In genomic region chr16:24624335-24624734, GRCm38 (mm10) we compare ENCODE assay signal across 12 mouse cellular contexts.
DNase-seq lines count a peak whose midpoint lies in the region; ATAC-seq lines count a peak whose summit lies in the region.
"Had no signal": no experiment of that assay in that cellular context is flagged by ENCODE, and none has a peak within 500 bp of the region (broad histone marks: within the 10 kb centered on the region; RNA-seq: fewer than 3 reads in every experiment).

No protein-coding gene starts in this region.

- DNase-seq in heart, adult 8-10 months (ENCODE audit: low spot score), result peak; percentile 16
- no peak for DNase-seq in heart, postnatal 14 days
- DNase-seq in B cell, adult 2 months, result peak; percentile 61 to 62
- peak; percentile 30 for DNase-seq in brain, embryonic 18.5 days (ENCODE audit: low read depth, low spot score)
- DNase-seq: right cerebral cortex, postnatal 14 days; thymus, postnatal 14 days had no signal

- peak overlapping the region; percentile 95 for H3K27ac ChIP-seq in macrophage
- no peak overlapping the region for H3K27ac ChIP-seq in kidney, embryonic 16.5 days (ENCODE audit: low read length)
- no peak overlapping the region for H3K27ac ChIP-seq in kidney, embryonic 15.5 days
- no peak overlapping the region; the same call in 1 of the 2 replicates for H3K27ac ChIP-seq in intestine, embryonic 16.5 days (ENCODE audit: low read length)
- H3K27ac ChIP-seq: kidney, postnatal 0 days; limb, embryonic 13.5 days had no signal

- H3K27me3 ChIP-seq in kidney, embryonic 16.5 days (ENCODE audit: insufficient read depth, low read length), result no peaks in the 10 kb centered on the region
- no peaks in the 10 kb centered on the region for H3K27me3 ChIP-seq in kidney, embryonic 15.5 days
- no peaks in the 10 kb centered on the region for H3K27me3 ChIP-seq in intestine, embryonic 16.5 days (replicated peaks; ENCODE audit: control insufficient read depth, insufficient read depth, low read length)
- H3K27me3 ChIP-seq: limb, embryonic 13.5 days had no signal

- no peak overlapping the region for H3K4me2 ChIP-seq in kidney, embryonic 16.5 days (replicated peaks; ENCODE audit: low read depth, low read length)
- H3K4me2 ChIP-seq in kidney, embryonic 15.5 days, result no peak overlapping the region
- H3K4me2 ChIP-seq in intestine, embryonic 16.5 days (ENCODE audit: low read depth, low read length), result no peak overlapping the region
- H3K4me2 ChIP-seq: limb, embryonic 13.5 days had no signal

- H3K4me1 ChIP-seq in kidney, embryonic 16.5 days (ENCODE audit: insufficient read depth, low read length), result peaks cover 5% of the 10 kb centered on the region; the same call in 1 of the 2 replicates
- no peaks in the 10 kb centered on the region; the same call in 1 of the 2 replicates for H3K4me1 ChIP-seq in kidney, embryonic 15.5 days
- peaks cover 12% of the 10 kb centered on the region for H3K4me1 ChIP-seq in intestine, embryonic 16.5 days (ENCODE audit: control insufficient read depth, insufficient read depth, low read length)

- H3K79me2 ChIP-seq in macrophage (ENCODE audit: inconsistent target), result no peaks in the 10 kb centered on the region; the same call in 1 of the 2 replicates

- H3K9me3 ChIP-seq in kidney, embryonic 16.5 days (ENCODE audit: low read length), result no peaks in the 10 kb centered on the region
- H3K9me3 ChIP-seq in kidney, embryonic 15.5 days (replicated peaks), result no peaks in the 10 kb centered on the region
- no peaks in the 10 kb centered on the region for H3K9me3 ChIP-seq in intestine, embryonic 16.5 days (ENCODE audit: control insufficient read depth, low read length)
- H3K9me3 ChIP-seq: limb, embryonic 13.5 days had no signal

- WGBS in macrophage (ENCODE audit: missing documents), result 23% methylated on average over 5 of the region's 5 CpGs
- WGBS in kidney, embryonic 16.5 days, result 66% methylated on average over 5 of the region's 5 CpGs
- 70% methylated on average over 5 of the region's 5 CpGs for WGBS in kidney, embryonic 15.5 days
- 51% methylated on average over 5 of the region's 5 CpGs for WGBS in intestine, embryonic 16.5 days

- H3K4me3 ChIP-seq in macrophage (ENCODE audit: inconsistent target), result no peak overlapping the region; the same call in 1 of the 2 replicates
- no peak overlapping the region for H3K4me3 ChIP-seq in kidney, embryonic 16.5 days (ENCODE audit: low read length)
- no peak overlapping the region for H3K4me3 ChIP-seq in kidney, embryonic 15.5 days (replicated peaks)
- no peak overlapping the region for H3K4me3 ChIP-seq in intestine, embryonic 16.5 days (ENCODE audit: low read length)
- H3K4me3 ChIP-seq: limb, embryonic 13.5 days had no signal

- intact Hi-C loops in heart, postnatal 14 days (cut with DNase I), result loop anchor here (10.0 kb wide), 1 partner anchor 640 kb away; the partner anchor contains the start of genes Bcl6 and Gm37419

- H3K36me3 ChIP-seq in macrophage (ENCODE audit: inconsistent target), result no peaks in the 10 kb centered on the region
- no peaks in the 10 kb centered on the region for H3K36me3 ChIP-seq in kidney, embryonic 16.5 days (ENCODE audit: insufficient read depth, low read length)
- no peaks in the 10 kb centered on the region for H3K36me3 ChIP-seq in kidney, embryonic 15.5 days
- H3K36me3 ChIP-seq in intestine, embryonic 16.5 days (ENCODE audit: control insufficient read depth, insufficient read depth, low read length), result no peaks in the 10 kb centered on the region
- H3K36me3 ChIP-seq: limb, embryonic 13.5 days had no signal

- H3K9ac ChIP-seq in kidney, embryonic 16.5 days (replicated peaks; ENCODE audit: low read length), result no peak overlapping the region
- no peak overlapping the region for H3K9ac ChIP-seq in kidney, embryonic 15.5 days
- H3K9ac ChIP-seq in intestine, embryonic 16.5 days (ENCODE audit: low read depth, low read length), result no peak overlapping the region
- H3K9ac ChIP-seq: limb, embryonic 13.5 days had no signal

- ATAC-seq in kidney, embryonic 16.5 days (ENCODE audit: low FRiP score, low TSS enrichment), result no peak
- ATAC-seq in kidney, embryonic 15.5 days (replicated peaks; ENCODE audit: low FRiP score), result no peak
- no peak for ATAC-seq in intestine, embryonic 16.5 days

Comparison
In these comparisons a context has a peak if more than half of its experiments do, and no peak if none do; other contexts are left out.
1. DNase-seq: peak in heart, adult 8-10 months (single experiment), B cell, adult 2 months (2 of 2) and brain, embryonic 18.5 days (single experiment); none in heart, postnatal 14 days (0 of 2).